Mouse (Mus musculus) embryonic fibroblast, embryonic 13.5 days (primary cell): ENCODE data around the gene 6430531B16Rik.

Experiments used
- CTCF ChIP-seq: IDR thresholded peaks from 2 replicates; pipeline ENCODE4 v1.5.1; 2011; ENCODE audit warnings: mild to moderate bottlenecking, control low read depth, low read length, moderate library complexity, borderline replicate concordance; ENCODE audit not compliant: insufficient read depth
- POLR2A ChIP-seq: IDR thresholded peaks from 2 replicates; pipeline ENCODE4 v1.6.1; 2011; ENCODE audit warnings: low read depth, mild to moderate bottlenecking, control low read depth, low read length, moderate library complexity

DNA sequence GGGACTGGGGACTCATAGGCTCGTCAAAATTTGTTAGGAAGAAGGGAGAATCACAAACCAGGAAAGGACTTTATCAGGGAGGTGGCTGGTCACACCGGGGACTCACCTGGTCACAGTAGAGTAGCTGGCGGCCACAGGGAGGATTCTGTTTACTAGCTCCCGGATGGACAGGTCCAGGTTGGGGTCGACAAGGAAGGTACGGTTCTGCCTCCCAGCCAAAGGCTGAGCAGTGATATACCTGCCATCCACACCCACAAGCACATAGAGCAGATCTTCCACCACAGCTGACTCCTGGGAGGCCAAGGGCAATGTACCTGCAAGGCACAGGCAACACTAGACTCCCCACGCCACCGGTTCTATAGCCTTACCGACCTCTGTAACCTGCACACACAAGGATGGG lies 29.2 kb upstream of the 6430531B16Rik start:
- TF ChIP-seq CTCF = no peak
- TF ChIP-seq POLR2A = no peak
